Comparison of ENCODE assay signal across 9 mouse cellular contexts in the genomic region with DNA sequence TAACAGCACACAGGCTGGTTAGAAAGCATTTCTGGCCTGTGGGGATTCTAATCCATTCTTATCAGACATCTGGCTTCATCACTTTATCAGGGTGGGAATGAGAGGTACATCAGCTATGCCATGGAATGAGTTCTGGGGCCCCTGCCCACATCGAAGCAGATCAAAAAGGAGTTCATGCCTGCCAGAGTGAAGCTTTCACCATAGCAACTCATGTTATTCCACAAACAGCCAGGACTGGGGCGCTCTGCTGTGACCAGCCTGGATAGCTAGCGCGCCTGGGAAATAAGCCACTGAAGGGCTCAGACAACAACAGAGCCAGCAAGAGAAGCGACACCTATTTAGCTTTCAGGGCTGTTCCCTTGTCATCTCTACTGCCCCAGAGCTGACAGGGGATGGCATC. TPM values are rescaled to one million over a fixed set of nuclear protein-coding genes. Genes with fewer than 3 reads are reported as not detected.
DNase-seq lines count a peak whose midpoint lies in the region; ATAC-seq lines count a peak whose summit lies in the region.
"Had no signal": no experiment of that assay in that cellular context is flagged by ENCODE, and none has a peak within 500 bp of the region (broad histone marks: within the 10 kb centered on the region; RNA-seq: fewer than 3 reads in every experiment).

No protein-coding gene starts in this region.

- H3K27me3 ChIP-seq in heart, embryonic 11.5 days (ENCODE audit: control insufficient read depth, insufficient read depth, low read length) = no peaks in the 10 kb centered on the region
- no peaks in the 10 kb centered on the region for H3K27me3 ChIP-seq in heart, embryonic 15.5 days

- H3K4me3 ChIP-seq in heart, embryonic 11.5 days (ENCODE audit: low read depth, low read length) = no peak overlapping the region
- H3K4me3 ChIP-seq in heart, embryonic 15.5 days = no peak overlapping the region

- no peak for ATAC-seq in heart, embryonic 11.5 days (replicated peaks; ENCODE audit: insufficient number of reproducible peaks, low FRiP score, low TSS enrichment)
- ATAC-seq in heart, embryonic 15.5 days (replicated peaks; ENCODE audit: insufficient number of reproducible peaks, insufficient read depth, low FRiP score, low read depth) = no peak

- DNase-seq in heart, adult 9 months (ENCODE audit: low spot score in 2 of 2) = no peak
- DNase-seq in embryo, embryonic 10 days (ENCODE audit: low spot score) = peak; percentile 45
- peak; percentile 34 to 58 for DNase-seq in layer of hippocampus, postnatal 14 days (ENCODE audit: low spot score in 2 of 2)
- no peak for DNase-seq in ovary, postnatal 36 days (ENCODE audit: low spot score)
- DNase-seq in thymus, postnatal 36 days = no peak
- DNase-seq in gastrocnemius, adult 18-20 months (ENCODE audit: low spot score) = no peak

- peak overlapping the region; percentile 20 for H3K4me2 ChIP-seq in heart, embryonic 11.5 days
- H3K4me2 ChIP-seq in heart, embryonic 15.5 days = no peak overlapping the region

- H3K4me1 ChIP-seq in heart, embryonic 11.5 days (ENCODE audit: control insufficient read depth, insufficient read depth, low read length) = peaks cover 59% of the 10 kb centered on the region
- H3K4me1 ChIP-seq in heart, embryonic 15.5 days (replicated peaks) = peaks cover 70% of the 10 kb centered on the region

- no peaks in the 10 kb centered on the region for H3K36me3 ChIP-seq in heart, embryonic 11.5 days (ENCODE audit: control insufficient read depth, insufficient read depth, low read length)
- no peaks in the 10 kb centered on the region for H3K36me3 ChIP-seq in heart, embryonic 15.5 days

- 0 out of 2 replicates have a peak overlapping the region, but pooled peaks have one; percentile 29 for H3K27ac ChIP-seq in heart, embryonic 11.5 days (ENCODE audit: low read depth, low read length)
- peak overlapping the region; percentile 5; the same call in 1 of the 2 replicates for H3K27ac ChIP-seq in heart, embryonic 15.5 days
- H3K27ac ChIP-seq: macrophage had no signal

- WGBS in heart, embryonic 11.5 days (ENCODE audit: insufficient replicate concordance) = 50% methylated on average over 5 of the region's 5 CpGs
- 45% methylated on average over 5 of the region's 5 CpGs for WGBS in heart, embryonic 15.5 days

- H3K9me3 ChIP-seq in heart, embryonic 11.5 days (replicated peaks; ENCODE audit: control insufficient read depth, low read length) = no peaks in the 10 kb centered on the region
- H3K9me3 ChIP-seq in heart, embryonic 15.5 days (replicated peaks) = no peaks in the 10 kb centered on the region

- H3K9ac ChIP-seq in heart, embryonic 11.5 days (ENCODE audit: low read depth, low read length) = 0 out of 2 replicates have a peak overlapping the region, but pooled peaks have one; percentile 24
- H3K9ac ChIP-seq in heart, embryonic 15.5 days = no peak overlapping the region

RNA-seq across cellular contexts. Expression of a gene that starts 4.8 kb away (rescaled TPM):
- polyA plus RNA-seq in heart, embryonic 11.5 days (2014; fragmentation: Nextera tagmentation; extraction: Ambion mirVana) = 6.1 and 7.1 TPM in 2 replicates
- polyA plus RNA-seq in heart, embryonic 15.5 days (2015; fragmentation: Nextera tagmentation; extraction: Ambion mirVana) = 3.4 and 4.3 TPM in 2 replicates
- total RNA-seq in layer of hippocampus, postnatal 14 days (2021) = 1 to 10 TPM; 1.9 to 2.3 TPM
- 1 to 10 TPM; 2.4 to 2.5 TPM for total RNA-seq in gastrocnemius, adult 18-20 months (2021)

Comparison
In these comparisons a context has a peak if more than half of its experiments do, and no peak if none do; other contexts are left out.
1. DNase-seq: peak in embryo, embryonic 10 days (single experiment) and layer of hippocampus, postnatal 14 days (2 of 2); none in heart, adult 9 months (0 of 2), ovary, postnatal 36 days (single experiment), thymus, postnatal 36 days (0 of 2) and gastrocnemius, adult 18-20 months (single experiment).